Mouse (Mus musculus) megakaryocyte, adult 5-6 weeks (primary cell): ENCODE data around the gene Bckdk. TPM values are rescaled to one million over a fixed set of nuclear protein-coding genes. Genes with fewer than 3 reads are reported as not detected.

Experiments
- ATAC-seq: 2 replicates; pipeline ENCODE4 v1.8.0; 2016; ENCODE audit warnings: mild to moderate bottlenecking, inconsistent platforms; ENCODE audit not compliant: poor library complexity, severe bottlenecking
- total RNA-seq, 2 experiments: library from RNA; stranded (forward) in 1 of 2; stranded (reverse) in 1 of 2; fragments of 153-499, 151-499 nt in 1 of 2; fragments of 221-1000, 200-1000 nt in 1 of 2; gene quantifications; 2 replicates each; pipeline versions ENCODE4 v1.2.3 to v1.2.4; 2015 to 2017

Bckdk gene
- total RNA-seq (2015) (45.1 and 47.9 TPM in 2 replicates), total RNA-seq (2017) (31.2 and 35.5 TPM in 2 replicates)

DNA sequence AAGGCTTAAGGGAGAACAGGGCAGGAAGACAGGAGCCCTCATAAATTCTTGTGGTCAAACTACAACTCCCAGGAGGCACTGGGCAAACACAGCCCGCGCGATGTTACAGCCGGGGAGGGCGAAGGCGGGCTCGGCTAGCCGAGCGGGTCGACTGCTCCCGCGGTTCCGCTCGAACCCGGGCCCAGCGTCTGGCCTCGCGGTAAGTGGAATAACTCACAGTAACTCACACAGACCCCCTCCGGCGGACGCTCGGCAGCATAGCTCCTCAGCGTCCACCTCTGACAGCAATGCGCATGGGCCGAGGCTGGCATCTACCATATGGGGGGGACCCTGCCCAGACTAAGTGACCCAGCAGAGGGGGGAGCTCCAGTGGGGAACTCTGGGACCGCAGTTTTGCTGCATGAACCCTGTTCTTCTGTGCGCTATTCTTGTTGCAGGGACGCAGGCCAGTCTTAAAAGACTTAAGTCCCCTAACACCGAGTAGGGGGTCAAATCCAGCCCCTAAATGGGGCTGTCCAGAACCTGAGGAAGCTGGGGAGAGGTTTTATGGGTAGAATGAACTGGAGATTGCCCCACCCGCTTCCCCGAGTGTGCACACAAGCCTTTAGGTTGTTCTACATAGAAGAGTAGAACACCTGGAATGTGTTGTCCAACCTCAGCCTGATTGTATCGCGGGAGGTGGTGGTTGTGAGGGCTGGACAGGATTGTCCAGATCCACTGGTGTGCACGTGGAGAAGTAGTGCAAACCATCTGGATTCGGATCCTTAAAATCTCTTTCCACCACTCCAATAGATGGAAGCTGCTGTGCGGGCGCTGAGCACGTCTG lies at the start of gene Bckdk:
Bckdk (plus strand) TSS at position 112 of the 826 bp plus-strand sequence.
- peak; percentile 86 for ATAC-seq

DNA sequence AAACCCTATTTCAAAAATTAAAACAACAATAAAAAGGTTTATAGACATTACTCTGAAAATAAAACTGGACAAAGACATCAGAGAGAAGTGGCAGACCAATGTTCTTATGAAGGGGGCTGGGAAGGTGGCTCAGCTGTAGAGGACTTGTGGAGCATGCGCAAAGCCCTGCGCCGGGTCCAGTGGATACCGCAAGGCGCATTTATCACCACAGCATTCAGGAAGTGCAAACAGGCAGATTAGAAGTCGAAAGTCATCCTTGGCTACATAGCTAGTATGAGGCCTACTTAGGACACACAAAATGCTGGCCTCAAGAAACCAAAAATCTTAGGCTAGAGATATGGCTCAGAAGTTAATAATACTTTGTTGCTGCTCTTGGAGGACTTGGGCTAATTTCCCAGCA lies 45.6 kb upstream of the Bckdk start:
- no peak for ATAC-seq

- no peak for ATAC-seq
Measured at GRCm38 (mm10) chr7:127866434-127866833, 37.4 kb upstream of the Bckdk start.

- no peak for ATAC-seq
Measured at GRCm38 (mm10) chr7:127867641-127868040, 36.2 kb upstream of the Bckdk start.

DNA sequence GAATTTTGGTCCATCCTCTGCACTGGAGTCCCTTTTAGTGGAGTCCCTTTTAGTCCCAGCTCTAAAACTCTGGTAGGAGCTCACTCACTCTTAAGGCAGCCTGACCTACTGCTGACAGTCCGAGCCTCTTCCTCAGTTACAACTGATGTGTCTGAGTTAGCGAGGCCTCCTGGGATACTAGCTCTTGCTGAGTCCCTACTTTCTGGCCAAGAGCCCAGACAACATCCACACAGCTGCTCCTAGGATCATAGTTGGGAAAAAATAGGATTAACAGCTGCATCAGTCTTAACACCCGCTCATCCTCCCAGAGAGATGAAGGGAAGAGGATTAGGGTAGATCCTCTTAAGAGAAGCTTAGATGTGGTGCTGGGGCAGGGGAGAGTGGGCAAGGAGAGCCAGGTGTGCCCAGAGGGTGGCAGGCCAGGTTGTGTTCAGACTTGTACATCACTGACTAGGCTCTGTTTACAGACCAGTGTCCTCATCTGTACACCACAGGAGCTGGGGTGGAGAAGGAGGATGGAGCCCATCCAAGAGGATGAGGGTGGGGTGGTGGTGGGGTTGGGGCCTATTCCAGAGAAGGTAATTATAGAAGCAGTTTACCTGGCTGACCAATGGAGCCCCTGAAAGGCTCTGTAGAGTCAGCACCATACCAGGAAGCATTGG lies 34.6 kb upstream of the Bckdk start:
- ATAC-seq: no peak

GRCm38 (mm10) chr7:127870136-127870821 lies 33.6 kb upstream of the Bckdk start:
- ATAC-seq: no peak

DNA sequence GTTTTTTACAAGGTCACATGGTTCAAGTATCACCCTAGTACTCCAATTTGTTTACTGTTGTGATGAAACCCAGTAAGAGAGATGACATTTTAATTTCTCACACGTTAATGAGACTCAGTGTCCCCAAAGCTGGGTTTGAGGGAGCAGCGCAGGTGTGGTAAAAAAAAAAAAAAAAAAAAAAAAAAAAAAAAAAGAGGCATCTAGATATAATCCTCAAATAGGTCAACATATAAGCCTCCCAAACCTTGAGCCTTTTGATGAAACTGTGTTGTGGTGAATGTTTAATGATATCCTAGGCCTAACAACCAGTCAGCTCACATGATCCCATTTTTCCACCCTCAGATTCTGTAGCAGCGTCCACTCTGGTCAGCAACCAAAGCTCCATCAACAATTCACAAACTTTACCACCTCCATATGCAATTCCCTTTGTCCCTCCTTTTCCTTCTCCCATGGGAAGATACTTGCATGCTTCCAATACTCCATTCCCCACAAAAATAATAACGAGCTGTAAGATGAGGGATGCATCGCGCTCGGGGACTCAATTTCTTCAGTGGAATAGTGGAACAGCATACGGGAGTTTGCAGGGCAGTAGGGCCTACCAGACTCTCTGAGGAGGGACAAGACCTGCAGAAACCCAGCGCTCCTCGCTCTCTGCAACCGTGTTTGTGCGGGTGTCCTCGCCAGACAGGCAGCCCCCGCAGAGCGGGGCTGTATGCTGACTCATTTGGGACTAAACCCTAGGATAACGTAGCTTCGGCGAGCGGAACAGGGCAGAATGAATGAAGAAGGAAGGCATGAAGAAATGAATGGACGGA lies 28.9 kb upstream of the Bckdk start:
- no peak for ATAC-seq

DNA sequence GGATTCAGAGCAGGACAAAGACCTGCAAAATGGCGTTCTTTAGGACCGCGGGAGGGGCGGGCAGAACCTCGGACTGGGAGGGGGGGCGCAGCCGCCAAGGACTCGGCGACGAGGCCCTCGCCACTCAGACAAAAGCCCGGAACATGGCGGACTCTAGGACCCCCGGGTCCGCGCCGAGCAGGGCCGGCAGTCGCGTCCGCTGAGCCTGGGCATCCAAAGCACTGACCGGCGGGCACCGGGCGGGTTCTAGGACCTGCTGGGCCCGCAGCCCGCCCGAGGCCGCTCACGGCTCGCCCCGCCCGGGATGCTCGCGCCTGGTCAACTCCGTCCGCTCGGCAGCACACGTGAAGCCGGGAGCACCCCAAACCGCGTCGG lies 28.3 kb upstream of the Bckdk start:
- peak; percentile 75 for ATAC-seq

- peak; percentile 56 for ATAC-seq
Measured at GRCm38 (mm10) chr7:127876041-127876466, 27.8 kb upstream of the Bckdk start, which contains the start of gene Zfp646. TSS of gene Zfp646 (plus strand) at chr7:127876221.

DNA sequence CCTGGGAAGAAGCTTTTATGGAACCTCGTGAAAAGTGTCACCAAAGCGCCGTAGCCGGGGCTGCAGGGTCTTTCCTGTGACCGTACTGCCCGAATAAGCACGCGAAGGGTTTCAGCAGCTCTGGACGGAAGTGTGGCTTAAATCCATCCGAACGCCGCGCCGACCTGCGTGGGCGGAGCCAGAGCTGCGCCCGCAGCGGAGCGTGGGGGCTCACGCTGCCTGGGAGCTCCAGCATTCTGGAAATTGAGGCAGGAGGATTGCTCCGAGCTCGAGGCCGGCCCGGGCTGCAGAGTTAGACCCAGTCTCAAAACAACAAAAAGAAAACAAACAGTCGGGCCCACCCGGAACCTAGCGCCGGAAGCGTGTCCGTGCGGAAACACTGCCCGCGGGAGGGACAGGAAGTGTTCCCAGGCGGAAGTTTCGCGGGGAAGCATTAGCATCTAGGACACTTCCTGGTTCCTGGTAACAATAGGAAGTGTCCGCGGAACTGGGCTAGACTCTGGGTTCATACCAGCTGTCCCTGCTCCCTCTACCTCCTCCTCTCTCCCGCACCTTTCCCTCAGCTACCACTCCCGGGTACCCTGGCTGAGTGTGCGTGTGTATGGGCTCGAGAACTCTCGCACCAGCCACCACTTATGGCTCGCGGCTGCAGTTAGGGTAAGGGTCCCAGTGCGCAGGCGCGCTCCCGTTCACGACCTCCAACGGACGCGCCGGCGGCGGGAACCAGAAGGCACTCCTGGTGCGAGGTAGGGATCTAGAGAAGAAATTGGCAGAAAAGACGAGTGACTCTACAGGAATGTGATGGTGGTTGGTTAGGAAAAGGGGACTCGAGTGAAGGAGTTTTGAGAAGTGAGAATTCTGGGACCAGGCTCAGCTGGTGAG lies 27.2 kb upstream of the Bckdk start, which contains the start of gene Zfp668:
Zfp668 (minus strand) TSS at position 362 of the 882 bp plus-strand sequence.
- ATAC-seq: peak; percentile 70

DNA sequence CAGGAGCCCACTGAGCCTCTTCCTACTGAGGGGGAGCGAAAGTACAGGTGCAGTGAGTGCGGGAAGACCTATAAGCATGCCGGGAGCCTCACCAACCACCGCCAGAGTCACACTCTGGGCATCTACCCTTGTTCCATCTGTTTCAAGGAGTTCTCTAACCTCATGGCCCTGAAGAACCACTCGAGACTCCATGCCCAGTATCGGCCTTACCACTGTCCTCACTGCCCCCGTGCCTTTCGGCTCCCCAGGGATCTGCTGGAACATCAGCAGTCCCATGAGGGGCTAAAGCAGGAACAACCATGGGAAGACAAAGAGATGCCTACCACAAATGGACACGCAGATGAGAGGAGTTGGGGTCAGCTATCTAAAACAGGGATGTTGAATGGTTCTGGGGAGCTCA lies 24.6 kb upstream of the Bckdk start:
- ATAC-seq: no peak

DNA sequence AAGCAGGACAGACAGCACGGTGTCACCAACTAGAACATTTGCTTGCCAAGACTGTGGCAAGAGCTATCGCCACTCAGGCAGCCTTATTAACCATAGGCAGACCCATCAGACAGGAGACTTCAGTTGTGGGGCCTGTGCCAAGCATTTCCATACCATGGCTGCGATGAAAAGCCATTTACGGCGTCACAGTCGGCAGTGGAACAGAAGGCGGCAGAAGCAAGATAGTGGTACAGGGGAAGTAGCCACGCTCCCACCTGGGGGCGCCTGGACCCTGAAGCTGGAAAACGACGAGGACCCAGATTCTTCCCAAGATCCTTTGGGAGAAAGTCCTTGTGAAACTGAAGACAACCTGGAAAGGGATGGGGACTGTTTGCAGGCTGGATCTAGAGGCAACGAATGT lies 23.5 kb upstream of the Bckdk start:
- ATAC-seq: no peak

- no peak for ATAC-seq
Measured at GRCm38 (mm10) chr7:127885951-127886350, 17.9 kb upstream of the Bckdk start.

- ATAC-seq: no peak
Measured at GRCm38 (mm10) chr7:127886551-127886950, 17.3 kb upstream of the Bckdk start.

- ATAC-seq: no peak
Measured at GRCm38 (mm10) chr7:127887191-127887590, 16.7 kb upstream of the Bckdk start.

DNA sequence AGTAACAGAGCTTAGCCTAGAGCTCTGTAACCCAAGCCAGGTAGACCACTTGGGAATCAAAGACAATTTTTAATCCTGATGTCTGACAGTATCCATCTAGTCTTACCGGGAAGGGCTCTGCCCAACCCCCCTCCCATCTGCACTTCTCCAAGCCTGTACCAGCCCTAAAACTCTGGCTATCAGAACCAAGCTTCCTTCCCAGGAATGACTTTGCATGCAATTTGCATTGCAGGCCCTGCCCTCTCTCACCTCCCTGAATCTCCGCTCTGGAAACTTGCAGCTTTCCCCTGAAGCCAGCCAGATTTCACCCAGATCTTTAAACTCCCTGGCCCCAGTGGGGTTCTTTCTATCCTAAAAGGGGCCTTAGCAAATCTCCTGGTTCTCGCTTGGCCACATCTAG lies 16.1 kb upstream of the Bckdk start:
- no peak for ATAC-seq

GRCm38 (mm10) chr7:127888821-127889220 lies 15.1 kb upstream of the Bckdk start:
- peak; percentile 35; the same call in 1 of the 2 replicates for ATAC-seq

DNA sequence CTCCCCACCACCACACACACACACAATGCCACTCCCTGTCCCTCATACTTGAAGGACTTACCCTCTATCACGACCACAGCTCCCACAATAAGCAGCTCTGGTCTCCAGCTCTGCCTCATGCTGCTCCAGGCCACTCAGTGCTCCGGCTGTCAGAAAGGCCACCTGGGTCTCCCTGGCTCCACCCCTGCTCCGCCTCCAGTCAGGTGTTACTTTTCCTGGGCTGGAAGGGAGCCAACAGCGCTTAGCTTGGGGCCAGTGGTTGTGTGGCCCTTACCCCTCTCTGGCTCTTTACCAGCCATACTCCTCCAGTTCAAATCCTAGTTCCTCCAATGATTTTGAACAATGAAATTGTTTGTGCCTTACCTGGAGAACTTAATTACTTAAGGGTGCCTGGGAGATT lies 13.1 kb upstream of the Bckdk start, which contains the start of gene Prss53:
Prss53 (minus strand) TSS at position 173 of the 400 bp plus-strand sequence.
- ATAC-seq: no peak

DNA sequence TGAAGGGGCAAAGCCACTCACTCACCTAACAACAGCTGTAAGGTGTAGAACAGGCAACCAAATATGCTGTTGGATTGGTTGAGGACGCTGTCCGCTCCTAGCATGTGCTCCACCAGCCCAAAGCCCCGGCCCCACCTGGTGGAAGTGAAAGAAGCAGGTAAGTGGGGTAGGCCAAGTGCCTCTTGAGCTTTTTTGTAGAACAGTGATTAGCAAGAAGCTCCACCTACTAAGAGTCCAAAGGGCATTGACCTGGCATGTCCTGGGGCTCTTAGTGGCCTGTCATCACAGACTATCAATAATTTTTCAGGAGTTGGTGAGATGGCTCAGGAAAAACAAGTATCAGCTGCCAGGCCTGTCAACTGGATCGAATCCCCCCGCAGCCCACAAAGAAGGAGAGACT lies 9.4 kb upstream of the Bckdk start:
- no peak for ATAC-seq
